Mouse (Mus musculus): ENCODE measurements around the gene Dnajc22.

DNA sequence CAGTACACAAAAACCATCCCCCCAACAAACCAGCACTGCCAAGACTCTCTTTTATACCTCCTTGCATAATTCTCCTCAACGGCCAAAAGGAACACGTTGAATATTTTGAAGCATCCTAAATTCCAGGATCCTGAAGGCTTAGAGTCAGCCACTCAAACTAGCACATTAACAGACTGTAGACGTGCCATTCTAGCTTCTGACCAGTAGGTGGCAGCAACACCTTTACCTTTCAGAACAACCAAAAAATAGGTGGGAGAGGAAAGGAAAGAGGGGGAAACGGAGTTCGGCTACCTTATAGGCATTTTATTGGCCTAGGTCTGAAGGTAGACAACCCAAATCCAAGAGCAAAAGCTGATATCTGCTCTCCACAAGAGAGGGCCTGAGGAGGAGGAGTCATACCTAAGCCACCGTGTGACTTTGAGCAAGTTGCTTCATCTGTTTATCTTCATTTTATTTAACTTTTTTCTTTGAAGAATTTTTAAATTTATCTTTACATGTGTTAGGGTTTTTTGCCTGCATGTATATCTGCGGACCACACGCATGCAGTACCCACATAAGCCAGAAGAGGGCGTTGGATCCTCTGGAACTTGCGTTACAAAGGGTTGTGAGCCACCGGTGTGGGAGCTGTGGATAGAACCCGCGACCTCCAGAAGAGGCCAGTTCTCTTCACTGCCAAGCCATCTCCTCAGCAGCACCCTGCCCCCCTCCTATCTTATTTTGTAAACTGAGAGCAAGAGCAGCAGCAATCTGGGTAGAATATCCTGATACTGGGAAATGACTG is 43.3 kb upstream of the Dnajc22 start:
- TF ChIP-seq CTCF (IDR thresholded peaks at IDR 0.05; ENCODE audit: insufficient read depth, low read depth, low read length) (peak; percentile 67; the same call in 1 of the 2 replicates), POLR2A (IDR thresholded peaks at IDR 0.05; ENCODE audit: insufficient read depth, low read depth, low read length) (no peak)

Measured in olfactory bulb, adult 2 months (tissue).